Mouse (Mus musculus) embryonic facial prominence, embryonic 13.5 days (tissue): ENCODE data around the gene Kcnk4. TPM values are rescaled to one million over a fixed set of nuclear protein-coding genes. Genes with fewer than 3 reads are reported as not detected.

Experiments
- ATAC-seq: fragments of 200-750 bp; cut with Nextera tagmentation; 2 replicates; pipeline ENCODE4 v1.8.0; 2017; ENCODE audit warnings: low read depth; ENCODE audit not compliant: insufficient number of reproducible peaks, insufficient read depth, low FRiP score, low TSS enrichment
- H3K27ac ChIP-seq: fragments of 300-500 bp; sonication (generic); 2 replicates; pipeline ENCODE4 v1.5.1; 2015; ENCODE audit warnings: moderate library complexity, mild to moderate bottlenecking, inconsistent platforms
- H3K27me3 ChIP-seq: fragments of 300-500 bp; sonication (generic); 2 replicates; pipeline ENCODE4 v1.6.1; 2015; ENCODE audit warnings: mild to moderate bottlenecking, inconsistent platforms
- H3K36me3 ChIP-seq: fragments of 300-500 bp; sonication (generic); 2 replicates; pipeline ENCODE4 v1.6.1; 2015; ENCODE audit warnings: mild to moderate bottlenecking, inconsistent platforms
- H3K4me1 ChIP-seq: fragments of 300-500 bp; sonication (generic); 2 replicates; pipeline ENCODE4 v1.6.1; 2015; ENCODE audit warnings: inconsistent platforms
- H3K4me2 ChIP-seq: fragments of 300-500 bp; sonication (generic); 2 replicates; pipeline ENCODE4 v1.6.1; 2015; ENCODE audit warnings: moderate library complexity, mild to moderate bottlenecking, inconsistent platforms
- H3K4me3 ChIP-seq: fragments of 300-500 bp; sonication (generic); 2 replicates; pipeline ENCODE4 v1.5.1; 2015; ENCODE audit warnings: mild to moderate bottlenecking, inconsistent platforms
- H3K9ac ChIP-seq: fragments of 300-500 bp; sonication (generic); 2 replicates; pipeline ENCODE4 v1.6.1; 2015; ENCODE audit warnings: mild to moderate bottlenecking, inconsistent platforms
- H3K9me3 ChIP-seq: fragments of 300-500 bp; sonication (generic); 2 replicates; pipeline ENCODE4 v1.6.1; 2016; ENCODE audit warnings: inconsistent platforms
- WGBS: fragments of 180-500 bp; shearing (Covaris S2); methylation state at CpG from one replicate; pipeline ENCODE4 v1.1.7; 2015; ENCODE audit warnings: mixed read lengths; 5-methylcytosine and 5-hydroxymethylcytosine counted together
- polyA plus RNA-seq: library from polyadenylated mRNA; unstranded; fragments of >200 nt; fragmentation: Nextera tagmentation; extraction: Ambion mirVana; gene quantifications from 2 replicates; pipeline ENCODE4 v1.2.1, GENCODE M21; 2015

Gene Kcnk4
- polyA plus RNA-seq, 1 experiment from 2014 or later, result 1.2 TPM

DNA sequence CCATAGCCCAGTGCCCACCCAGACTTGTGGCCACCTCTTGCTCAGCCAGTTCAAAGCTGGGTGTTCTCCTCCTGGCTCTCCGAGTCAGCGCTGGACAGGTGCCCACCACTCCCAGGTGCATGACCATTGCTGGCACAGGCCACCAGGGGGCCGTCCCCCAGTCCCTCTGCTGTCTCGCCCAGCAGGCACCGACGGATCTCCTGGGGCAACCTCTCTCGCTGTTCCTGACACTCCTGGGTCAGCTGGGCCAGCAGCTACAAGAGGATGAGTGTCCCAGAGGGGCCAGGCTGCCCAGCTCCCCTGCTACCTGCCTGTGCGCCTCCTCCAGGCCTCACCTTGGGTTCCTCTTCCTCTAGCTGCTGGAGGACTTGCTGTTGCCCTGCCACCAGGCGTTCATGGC is 19.7 kb upstream of the Kcnk4 start:
- Histone ChIP-seq H3K27ac (no peak overlapping the region), H3K9me3 (no peaks in the 10 kb centered on the region), H3K36me3 (peaks cover 52% of the 10 kb centered on the region), H3K4me1 (peaks cover 24% of the 10 kb centered on the region), H3K9ac (no peak overlapping the region), H3K27me3 (no peaks in the 10 kb centered on the region), H3K4me3 (no peak overlapping the region), H3K4me2 (no peak overlapping the region)
- ATAC-seq, result no peak
- WGBS, result 65% methylated on average over 9 of the region's 9 CpGs

DNA sequence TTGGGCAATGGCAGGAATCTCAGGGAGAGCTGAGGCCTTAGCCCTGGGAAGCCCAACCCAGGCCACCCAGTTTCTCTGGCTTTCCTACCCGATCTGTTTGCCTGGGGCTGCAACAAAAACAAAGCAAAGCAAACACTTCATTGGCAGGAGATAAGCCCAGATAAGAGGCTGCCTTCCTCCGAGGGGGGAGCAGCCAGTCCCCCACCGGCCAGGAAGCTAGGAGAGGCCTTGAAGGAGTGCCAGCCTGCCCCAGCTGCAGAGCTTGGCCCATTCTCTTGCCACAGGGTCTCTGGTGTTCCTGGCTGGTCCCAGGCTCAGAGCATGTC is 18.4 kb upstream of the Kcnk4 start:
- Histone ChIP-seq H3K4me3 (peak overlapping the region; percentile 63), H3K4me1 (peaks cover 24% of the 10 kb centered on the region), H3K36me3 (peaks cover 42% of the 10 kb centered on the region), H3K27me3 (no peaks in the 10 kb centered on the region), H3K9me3 (no peaks in the 10 kb centered on the region), H3K27ac (peak overlapping the region; percentile 98), H3K4me2 (peak overlapping the region; percentile 91), H3K9ac (peak overlapping the region; percentile 77)
- no peak for ATAC-seq
- WGBS, result 12% methylated on average over 3 of the region's 3 CpGs

GRCm38 (mm10) chr19:6951994-6952711 is 17.8 kb upstream of the Kcnk4 start:
- Histone ChIP-seq H3K9ac (peak overlapping the region; percentile 77), H3K9me3 (no peaks in the 10 kb centered on the region), H3K4me3 (peak overlapping the region; percentile 63), H3K36me3 (peaks cover 37% of the 10 kb centered on the region), H3K4me2 (peak overlapping the region; percentile 91), H3K27ac (peak overlapping the region; percentile 98), H3K27me3 (no peaks in the 10 kb centered on the region), H3K4me1 (peaks cover 24% of the 10 kb centered on the region)
- no peak for ATAC-seq
- 1% methylated on average over 31 of the region's 31 CpGs for WGBS

GRCm38 (mm10) chr19:6951381-6951968 is 17.2 kb upstream of the Kcnk4 start:
- H3K27ac ChIP-seq, result peak overlapping the region; percentile 98
- no peaks in the 10 kb centered on the region for H3K9me3 ChIP-seq
- peak overlapping the region; percentile 63 for H3K4me3 ChIP-seq
- peak overlapping the region; percentile 77 for H3K9ac ChIP-seq
- H3K27me3 ChIP-seq, result no peaks in the 10 kb centered on the region
- under 1% methylated on average over 35 of the region's 35 CpGs for WGBS
- ATAC-seq, result peak; percentile 83
- peak overlapping the region; percentile 91 for H3K4me2 ChIP-seq
- H3K36me3 ChIP-seq, result peaks cover 30% of the 10 kb centered on the region
- H3K4me1 ChIP-seq, result peaks cover 24% of the 10 kb centered on the region

DNA sequence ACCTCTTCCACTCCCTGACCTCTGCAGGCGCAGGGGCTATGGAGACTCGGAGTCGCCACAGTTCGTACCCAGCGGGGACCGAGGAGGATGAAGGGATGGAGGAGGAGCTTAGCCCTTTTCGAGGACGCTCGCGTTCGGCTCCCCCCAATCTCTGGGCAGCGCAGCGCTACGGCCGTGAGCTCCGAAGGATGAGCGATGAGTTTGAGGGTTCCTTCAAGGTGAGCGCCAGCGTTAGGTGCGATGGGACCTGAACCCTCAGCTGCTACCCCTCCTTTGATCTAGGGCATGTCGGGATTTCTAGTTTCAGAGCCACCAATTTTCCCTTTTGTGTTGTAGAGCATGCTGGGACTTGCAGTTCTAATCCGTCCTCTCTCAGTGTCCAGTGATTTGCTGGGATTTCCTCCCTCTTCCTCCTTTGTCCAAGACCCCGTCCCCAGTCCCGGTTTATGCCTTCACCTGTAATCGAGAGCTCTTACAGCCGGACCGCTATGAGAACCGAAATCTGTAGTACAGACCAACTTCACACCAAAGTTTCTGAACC is 16.4 kb upstream of the Kcnk4 start:
- under 1% methylated on average over 28 of the region's 28 CpGs for WGBS

GRCm38 (mm10) chr19:6949951-6950350 is 15.6 kb upstream of the Kcnk4 start:
- Histone ChIP-seq H3K9me3 (no peaks in the 10 kb centered on the region), H3K27me3 (no peaks in the 10 kb centered on the region), H3K4me2 (peak overlapping the region; percentile 91), H3K36me3 (peaks cover 27% of the 10 kb centered on the region), H3K9ac (peak overlapping the region; percentile 77), H3K27ac (peak overlapping the region; percentile 98; the same call in 1 of the 2 replicates), H3K4me1 (peaks cover 26% of the 10 kb centered on the region), H3K4me3 (peak overlapping the region; percentile 63)
- no peak for ATAC-seq
- WGBS, result 62% methylated on average over 5 of the region's 5 CpGs

More for the DNA sequence above, 16.4 kb upstream of the Kcnk4 start:
- 0 out of 2 replicates have a peak, but pooled peaks have one; percentile 26 for ATAC-seq
- Histone ChIP-seq H3K4me3 (peak overlapping the region; percentile 63), H3K4me2 (peak overlapping the region; percentile 91), H3K27me3 (no peaks in the 10 kb centered on the region), H3K27ac (peak overlapping the region; percentile 98), H3K36me3 (peaks cover 29% of the 10 kb centered on the region), H3K4me1 (peaks cover 26% of the 10 kb centered on the region), H3K9me3 (no peaks in the 10 kb centered on the region), H3K9ac (peak overlapping the region; percentile 77)

- peak overlapping the region; percentile 63; the same call in 1 of the 2 replicates for H3K4me3 ChIP-seq
- no peaks in the 10 kb centered on the region for H3K9me3 ChIP-seq
- no peaks in the 10 kb centered on the region for H3K27me3 ChIP-seq
- H3K9ac ChIP-seq, result 0 out of 2 replicates have a peak overlapping the region, but pooled peaks have one; percentile 77
- 92% methylated on average over 5 of the region's 5 CpGs for WGBS
- peaks cover 23% of the 10 kb centered on the region for H3K36me3 ChIP-seq
- H3K4me1 ChIP-seq, result peaks cover 26% of the 10 kb centered on the region
- no peak overlapping the region for H3K27ac ChIP-seq
- ATAC-seq, result no peak
- H3K4me2 ChIP-seq, result no peak overlapping the region; the same call in 1 of the 2 replicates
Measured at GRCm38 (mm10) chr19:6949532-6949931, 15.2 kb upstream of the Kcnk4 start.

DNA sequence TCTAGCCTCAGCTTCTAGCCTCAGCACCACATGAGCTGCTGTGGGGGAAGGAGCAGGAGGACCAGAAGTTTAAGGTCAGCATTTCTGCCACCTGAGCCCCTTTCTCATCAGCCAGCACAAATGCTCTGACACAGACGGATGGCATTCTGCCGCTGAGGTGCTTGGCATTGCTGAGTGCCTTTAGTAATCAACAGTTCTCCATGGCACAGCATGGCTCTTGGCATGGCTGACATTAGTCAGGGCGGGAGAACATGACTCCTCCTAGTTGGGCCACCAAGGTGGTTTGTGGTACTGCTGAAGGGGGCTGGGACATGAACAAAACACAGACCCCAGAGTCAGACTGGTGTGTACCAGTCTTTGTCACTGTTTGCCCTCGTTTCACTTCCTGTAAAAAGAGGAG is 13.9 kb upstream of the Kcnk4 start:
- Histone ChIP-seq H3K9me3 (no peaks in the 10 kb centered on the region), H3K4me2 (no peak overlapping the region), H3K36me3 (peaks cover 16% of the 10 kb centered on the region), H3K27ac (no peak overlapping the region), H3K4me1 (peaks cover 25% of the 10 kb centered on the region), H3K9ac (no peak overlapping the region), H3K4me3 (no peak overlapping the region), H3K27me3 (no peaks in the 10 kb centered on the region)
- WGBS, result 77% methylated on average over 4 of the region's 4 CpGs
- ATAC-seq, result no peak

DNA sequence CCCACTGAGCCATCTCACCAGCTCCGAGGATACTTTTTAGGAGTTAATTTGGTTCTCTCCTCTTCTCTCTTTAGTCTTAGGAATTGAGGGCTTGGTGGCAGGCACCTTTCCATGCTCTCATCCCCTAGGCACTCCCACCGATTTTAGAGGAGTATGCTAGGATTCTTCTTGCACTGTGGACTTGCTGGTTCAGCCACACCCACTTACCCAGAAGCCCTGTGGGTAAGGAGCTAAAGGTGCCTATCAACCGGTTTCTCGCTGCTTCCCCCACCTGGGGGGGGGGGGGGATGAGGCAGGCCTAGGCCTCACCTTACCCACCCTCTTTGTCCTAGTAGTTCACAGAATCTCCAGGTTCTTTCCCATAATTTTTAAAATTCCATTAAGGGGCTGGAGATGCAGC is 13.4 kb upstream of the Kcnk4 start:
- H3K36me3 ChIP-seq, result peaks cover 16% of the 10 kb centered on the region
- no peak overlapping the region for H3K4me2 ChIP-seq
- H3K9ac ChIP-seq, result no peak overlapping the region
- no peaks in the 10 kb centered on the region for H3K27me3 ChIP-seq
- H3K9me3 ChIP-seq, result no peaks in the 10 kb centered on the region
- WGBS, result 37% methylated on average over 4 of the region's 4 CpGs
- no peak for ATAC-seq
- H3K27ac ChIP-seq, result no peak overlapping the region
- no peak overlapping the region for H3K4me3 ChIP-seq
- H3K4me1 ChIP-seq, result peaks cover 24% of the 10 kb centered on the region

DNA sequence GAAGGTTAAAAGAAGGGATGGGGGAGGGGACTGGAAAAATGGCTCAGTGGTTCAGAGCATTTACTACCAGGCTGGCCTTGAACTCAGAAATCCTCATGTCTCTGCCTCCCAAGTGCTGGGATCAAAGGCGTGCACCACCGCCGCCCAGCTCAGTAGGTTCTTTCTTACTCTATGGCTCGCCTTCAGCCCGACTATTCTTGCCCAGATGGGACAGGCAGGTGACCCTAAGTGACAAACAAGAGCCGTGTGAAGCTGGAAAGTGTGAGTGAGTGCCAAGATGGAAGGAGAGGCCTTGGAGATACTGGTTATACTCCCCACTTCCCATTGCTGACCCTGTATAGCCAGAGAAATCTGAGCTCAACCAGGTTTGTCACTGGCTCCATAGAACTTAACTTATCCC is 9.4 kb upstream of the Kcnk4 start:
- H3K4me1 ChIP-seq, result peaks cover 25% of the 10 kb centered on the region
- no peak overlapping the region for H3K9ac ChIP-seq
- H3K4me3 ChIP-seq, result no peak overlapping the region

GRCm38 (mm10) chr19:6942764-6943163 is 8.4 kb upstream of the Kcnk4 start:
- peaks cover 12% of the 10 kb centered on the region for H3K36me3 ChIP-seq
- H3K9ac ChIP-seq, result peak overlapping the region; percentile 93
- H3K27me3 ChIP-seq, result no peaks in the 10 kb centered on the region
- no peak for ATAC-seq
- WGBS, result 29% methylated on average over 5 of the region's 5 CpGs
- peak overlapping the region; percentile 95 for H3K27ac ChIP-seq
- H3K9me3 ChIP-seq, result no peaks in the 10 kb centered on the region
- peak overlapping the region; percentile 95 for H3K4me2 ChIP-seq
- peak overlapping the region; percentile 86 for H3K4me3 ChIP-seq
- peaks cover 25% of the 10 kb centered on the region for H3K4me1 ChIP-seq

More for the DNA sequence above, 9.4 kb upstream of the Kcnk4 start:
- Histone ChIP-seq H3K27me3 (no peaks in the 10 kb centered on the region), H3K4me2 (no peak overlapping the region), H3K36me3 (peaks cover 16% of the 10 kb centered on the region), H3K9me3 (no peaks in the 10 kb centered on the region), H3K27ac (no peak overlapping the region)
- no peak for ATAC-seq
- 94% methylated on average over 6 of the region's 6 CpGs for WGBS
